Mouse (Mus musculus) adrenal gland, adult 8-10 months (tissue): ENCODE data around the gene Psmb8. TPM values are rescaled to one million over a fixed set of nuclear protein-coding genes. Genes with fewer than 3 reads are reported as not detected.

Source experiments
- DNase-seq: peaks from one replicate; pipeline ENCODE4 v3.0.0; 2022
- total RNA-seq, 4 experiments: library from RNA; stranded (reverse); gene quantifications; 2 replicates each; pipeline ENCODE4 v1.2.4; 2022

Gene Psmb8
- 10 to 100 TPM; 30.4 to 41.2 (median 36.4) TPM for total RNA-seq

DNA sequence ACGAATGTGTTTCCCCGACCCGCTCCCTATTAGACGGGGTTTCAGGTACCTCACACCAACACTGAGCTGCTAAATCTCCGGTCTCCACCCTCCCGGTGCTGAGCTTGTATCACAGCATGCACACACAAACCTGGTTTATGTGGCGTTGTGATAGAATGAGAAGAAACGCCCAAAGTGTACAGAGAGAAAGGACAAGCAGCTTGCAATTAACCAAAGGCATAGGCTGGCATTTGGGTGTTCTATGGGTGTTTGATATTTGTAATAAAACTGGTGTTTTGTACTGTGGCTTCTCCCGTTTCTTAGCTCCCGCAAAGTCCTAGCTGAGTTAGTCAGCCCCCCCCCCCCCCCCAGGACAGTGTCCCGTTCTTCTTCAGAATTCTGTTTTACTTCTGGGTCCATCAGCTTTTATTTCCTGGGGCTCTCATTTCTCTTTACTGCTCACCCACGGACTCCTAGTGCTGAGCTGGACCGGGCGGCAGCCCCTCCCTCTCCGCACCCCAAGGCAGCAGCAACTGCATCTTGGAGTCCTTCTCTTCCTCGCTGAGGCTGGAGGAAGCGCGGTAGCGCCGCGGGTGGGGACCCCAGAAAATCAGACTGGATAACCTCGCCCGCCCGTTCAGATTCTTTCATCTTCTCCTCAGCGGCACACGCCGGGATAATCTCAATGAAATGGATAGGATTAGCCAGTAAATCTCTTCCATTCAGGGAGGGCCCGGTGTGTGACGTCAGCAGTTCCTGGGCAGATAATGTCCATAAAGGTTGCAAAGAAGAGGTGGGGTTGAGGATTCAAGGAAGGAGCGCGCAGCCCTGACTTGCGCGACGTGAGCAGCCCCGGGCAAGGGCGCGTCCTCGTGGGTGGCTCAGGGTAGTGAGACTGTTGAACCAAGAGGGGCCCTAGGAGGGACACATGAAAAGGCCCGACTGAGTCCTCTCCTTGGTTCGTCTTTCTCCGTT is at the start of gene Psmb8:
TSS of gene Psmb8 (plus strand) at position 781 of the 954 bp plus-strand sequence.
- DNase-seq: peak; percentile 94

- peak; percentile 36 for DNase-seq
These were observed 44.6 kb upstream of the Psmb8 start, which contains the start of gene H2-DMb1 for GRCm38 (mm10) chr17:34152923-34153322. Gene H2-DMb1, plus strand, starts transcription at chr17:34153072.

GRCm38 (mm10) chr17:34155534-34155933 is 42.0 kb upstream of the Psmb8 start:
- DNase-seq: no peak

DNA sequence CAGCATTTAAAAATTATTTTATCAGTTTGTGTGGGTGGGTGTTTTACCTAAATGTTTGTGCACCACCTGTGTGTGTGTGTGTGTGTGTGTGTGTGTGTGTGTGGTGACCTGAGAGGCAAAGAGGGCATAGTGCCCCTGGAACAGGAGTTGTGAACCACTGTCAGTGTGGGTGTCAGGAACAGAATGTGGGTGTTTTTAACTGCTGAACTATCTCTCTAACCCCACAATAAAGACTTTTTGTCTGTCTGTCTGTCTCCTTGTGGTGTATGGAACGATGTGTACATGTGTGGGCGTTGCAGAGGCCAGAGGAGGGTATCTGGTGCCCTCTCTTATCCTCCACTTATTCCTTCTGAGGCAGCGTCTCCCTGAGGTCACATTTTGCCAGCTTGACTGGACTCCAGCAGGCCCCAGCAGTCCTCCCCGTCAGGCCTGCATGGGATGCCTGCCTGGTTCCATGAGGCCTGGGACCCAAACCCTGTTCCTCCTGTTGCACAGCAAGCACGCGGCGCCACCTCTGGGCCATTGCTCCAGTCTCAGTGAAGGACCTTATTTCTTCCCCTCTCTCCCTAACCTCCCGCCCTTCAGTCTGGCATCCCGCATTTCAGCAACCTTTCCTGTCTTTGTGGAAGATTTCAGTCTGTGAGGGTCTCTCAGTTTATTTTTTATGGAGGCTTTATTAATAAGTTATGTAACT is 33.2 kb upstream of the Psmb8 start:
- DNase-seq: no peak

DNA sequence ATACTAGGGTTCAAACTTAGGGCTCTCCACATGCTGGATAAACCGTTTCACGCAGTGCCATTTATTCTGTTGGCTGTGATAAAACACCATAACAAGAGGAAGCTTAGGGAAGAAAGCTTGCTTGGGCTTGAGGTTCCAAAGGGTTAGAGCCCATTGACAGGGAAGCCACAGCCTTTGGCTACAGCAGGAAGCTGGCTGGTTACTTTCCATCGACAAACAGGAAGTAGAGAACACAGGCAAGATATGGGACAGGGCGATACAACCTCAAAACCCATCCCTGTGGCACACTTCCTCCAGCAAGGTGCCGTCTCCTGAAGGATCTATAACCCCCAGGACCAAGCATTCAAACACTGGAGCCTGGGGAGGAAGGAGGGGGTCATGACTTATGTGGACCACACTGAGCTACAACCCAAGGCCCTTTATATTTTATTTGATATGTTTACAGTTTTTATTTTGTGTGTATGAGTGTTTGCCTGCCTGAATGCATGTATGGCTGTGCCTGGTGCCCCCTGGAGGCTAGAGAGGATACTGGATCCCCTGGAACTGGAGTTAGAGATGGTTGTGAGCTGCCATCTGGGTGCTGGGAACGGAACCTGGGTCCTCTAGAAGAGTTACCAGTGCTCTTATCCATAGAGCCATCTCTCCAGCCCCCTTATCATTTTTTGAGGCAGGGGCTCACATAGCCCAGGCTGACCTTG is 32.3 kb upstream of the Psmb8 start:
- DNase-seq: no peak

DNA sequence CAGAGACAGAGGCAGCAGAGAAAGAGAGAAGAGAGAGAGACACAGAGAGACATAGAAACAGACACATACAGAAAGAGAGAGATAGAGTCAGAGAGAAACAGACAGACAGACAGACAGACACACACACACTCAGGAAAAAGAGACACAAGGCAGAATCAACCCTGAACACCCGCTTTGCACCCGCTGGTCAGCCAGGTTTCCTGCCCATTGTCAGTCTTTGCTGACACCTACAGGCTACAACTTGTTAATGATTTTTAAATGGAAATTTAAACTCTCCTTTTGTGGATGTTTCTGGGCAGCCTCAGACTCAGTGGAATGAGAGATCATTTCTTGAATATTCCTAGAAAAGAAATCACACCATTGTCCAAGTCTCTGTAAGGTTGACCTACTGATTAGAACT is 28.2 kb upstream of the Psmb8 start:
- DNase-seq: no peak

- no peak for DNase-seq
These were observed 27.0 kb upstream of the Psmb8 start for GRCm38 (mm10) chr17:34170487-34170876.

DNA sequence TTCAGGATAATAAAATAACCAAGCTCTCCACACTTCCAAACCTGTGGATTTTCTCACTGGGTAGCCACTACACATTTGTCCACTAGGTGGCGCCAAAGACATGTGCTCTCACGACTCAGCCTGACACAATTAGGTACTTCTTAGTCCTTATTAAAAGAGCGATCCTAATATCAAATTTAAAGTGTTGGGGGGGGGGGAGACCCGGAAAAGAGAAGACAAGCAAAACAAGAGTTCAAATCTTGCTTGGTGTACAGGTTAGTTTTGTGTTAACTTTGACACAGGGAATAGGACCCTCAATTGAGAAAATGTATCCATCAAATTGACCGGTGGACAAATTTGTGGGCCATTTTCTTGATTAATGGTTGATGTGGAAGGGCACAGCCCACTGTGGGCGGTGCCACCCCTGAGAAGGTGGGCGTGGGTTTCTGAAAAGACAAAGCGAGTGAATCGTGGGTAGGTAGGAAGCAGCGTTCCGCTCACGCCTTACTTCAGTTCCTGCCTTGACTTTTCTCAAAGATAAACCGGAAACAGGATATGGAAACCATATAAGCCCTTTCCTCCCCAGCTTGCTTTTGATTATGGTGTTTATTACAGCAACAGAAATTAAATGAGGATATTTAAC is 26.5 kb upstream of the Psmb8 start:
- DNase-seq: peak; percentile 57

- DNase-seq: no peak
These were observed 25.0 kb upstream of the Psmb8 start for GRCm38 (mm10) chr17:34172528-34172927.

GRCm38 (mm10) chr17:34174075-34174474 is 23.4 kb upstream of the Psmb8 start:
- DNase-seq: no peak

DNA sequence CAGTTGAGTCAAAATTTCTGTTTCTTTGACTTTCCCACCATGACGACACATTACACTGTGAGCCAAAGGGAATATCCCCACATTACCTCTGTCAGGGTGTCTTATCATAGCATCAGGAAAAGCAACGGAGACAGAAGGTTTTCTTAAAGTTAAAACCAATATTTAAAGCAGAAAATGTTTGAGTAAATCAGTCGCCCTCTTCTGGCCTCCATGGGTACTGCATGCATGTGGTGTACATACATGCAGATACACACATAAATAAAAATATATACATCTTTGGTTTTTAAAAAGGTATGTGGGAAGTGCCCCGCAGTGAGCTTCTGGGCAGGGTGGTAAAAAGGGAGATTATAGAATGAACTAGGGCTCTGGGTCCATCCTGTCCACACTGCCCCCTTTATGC is 20.3 kb upstream of the Psmb8 start:
- DNase-seq: no peak

DNA sequence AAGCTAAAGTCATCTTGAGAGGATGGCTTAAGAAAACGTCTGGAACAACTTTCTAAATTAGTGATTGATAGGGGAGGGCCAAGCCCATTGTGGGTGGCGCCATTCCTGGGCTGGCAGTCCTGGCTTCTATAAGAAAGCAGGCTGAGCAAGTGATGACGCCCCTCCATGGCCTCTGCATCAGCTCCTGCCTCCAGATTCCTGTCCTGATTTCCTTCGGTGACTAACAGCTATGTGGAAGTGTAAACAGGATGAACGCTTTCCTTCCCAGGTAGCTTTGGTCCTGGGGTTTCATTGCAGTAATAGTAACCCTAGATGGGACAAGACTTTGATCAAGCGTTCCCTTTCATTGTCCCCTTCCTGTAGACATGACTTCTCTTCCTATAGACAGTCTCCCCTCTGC is 18.5 kb upstream of the Psmb8 start:
- DNase-seq: no peak

- no peak for DNase-seq
These were observed 17.3 kb upstream of the Psmb8 start for GRCm38 (mm10) chr17:34179913-34180859.

DNA sequence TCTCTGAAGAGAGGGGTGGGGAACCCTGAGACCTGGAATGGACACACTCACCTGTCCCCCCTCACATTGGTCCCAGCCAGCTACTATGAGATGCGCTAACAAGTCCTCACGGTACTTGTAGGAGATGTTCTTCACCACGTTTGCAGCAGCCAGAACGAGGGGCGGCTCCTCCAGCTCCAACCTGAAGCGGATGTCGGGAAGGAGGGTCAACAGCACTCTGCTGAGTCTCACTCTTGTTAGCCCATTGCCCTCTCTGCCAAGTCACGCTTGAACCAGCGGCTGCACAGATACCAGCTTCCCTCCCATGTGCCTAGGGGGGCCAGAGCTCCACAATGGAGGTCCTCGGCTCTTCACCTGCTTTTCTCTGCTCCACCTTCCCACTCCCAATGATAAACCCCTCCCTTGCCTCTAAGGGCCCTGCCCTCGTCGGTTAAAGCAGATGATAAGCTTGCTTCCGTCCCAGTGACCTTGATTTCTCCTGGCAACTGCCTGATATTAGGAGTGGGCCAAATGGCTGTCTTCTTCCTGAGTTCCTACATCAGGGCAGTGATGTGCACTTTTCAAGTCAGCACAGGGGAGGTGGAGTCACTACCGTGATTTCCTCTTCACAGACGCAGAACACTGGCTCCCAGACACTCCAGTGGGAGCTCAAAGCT is 13.8 kb upstream of the Psmb8 start:
- no peak for DNase-seq

- DNase-seq: no peak
These were observed 12.0 kb upstream of the Psmb8 start for GRCm38 (mm10) chr17:34185526-34185925.

DNA sequence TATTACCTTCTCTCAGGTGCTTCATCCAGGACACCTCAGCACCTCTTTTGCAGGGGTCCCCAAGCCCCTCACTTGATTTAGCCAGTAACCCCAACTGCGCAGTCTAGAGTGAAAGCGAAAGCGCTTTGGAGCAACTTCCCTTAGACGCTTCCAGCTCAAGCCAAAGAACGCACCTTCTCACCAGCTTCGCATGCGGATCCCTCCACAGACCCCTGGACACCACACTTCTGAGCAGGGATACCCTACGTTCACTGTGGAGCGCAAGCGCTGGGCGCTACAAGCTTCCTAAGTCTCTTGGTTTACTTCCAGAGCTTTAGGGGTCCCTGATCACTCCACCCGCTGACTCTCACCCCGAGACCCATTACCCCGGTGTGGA is 10.6 kb upstream of the Psmb8 start:
- no peak for DNase-seq

DNA sequence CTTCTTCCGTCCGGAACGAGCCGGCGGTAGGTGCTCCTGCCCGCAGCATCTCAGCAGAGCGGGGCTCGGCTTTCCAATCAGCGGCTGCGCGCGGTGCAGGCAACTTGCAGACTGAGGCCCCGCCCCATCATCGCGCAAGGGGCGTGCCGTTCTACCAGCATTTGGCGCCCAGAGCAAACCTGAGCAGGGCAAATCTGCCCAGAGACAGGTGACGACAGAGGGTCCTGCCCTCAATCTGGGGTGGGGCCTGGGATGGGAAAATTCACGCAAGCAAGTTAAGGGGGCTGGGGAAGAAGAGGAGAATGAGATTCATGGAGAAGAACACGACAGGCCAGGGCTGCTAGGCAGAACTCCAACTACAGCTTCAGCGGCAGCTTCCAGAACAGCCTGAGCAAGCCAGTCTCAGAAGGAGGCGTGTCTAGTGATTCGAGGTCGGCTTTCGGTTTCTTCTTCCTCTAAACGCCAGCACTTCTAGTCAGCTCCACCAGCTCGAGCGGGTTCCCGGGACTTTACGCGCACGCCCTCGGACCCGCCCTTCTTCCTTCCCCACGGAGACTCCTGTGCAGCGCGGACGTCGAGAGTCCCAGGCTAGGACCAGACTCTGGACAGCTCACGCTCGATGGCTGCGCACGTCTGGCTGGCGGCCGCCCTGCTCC is 10.1 kb upstream of the Psmb8 start, which contains the start of the genes Tap1 and Psmb9:
TSS of gene Tap1 (plus strand) at position 293 of the 656 bp plus-strand sequence.
TSS of gene Psmb9 (minus strand) at position 504 of the 656 bp plus-strand sequence.
- DNase-seq: peak; percentile 97

- DNase-seq: no peak
These were observed 9.5 kb upstream of the Psmb8 start for GRCm38 (mm10) chr17:34188010-34188409.

GRCm38 (mm10) chr17:34188986-34189385 is 8.5 kb upstream of the Psmb8 start:
- no peak for DNase-seq

- no peak for DNase-seq
These were observed 4.7 kb upstream of the Psmb8 start for GRCm38 (mm10) chr17:34192852-34193251.
